Mouse (Mus musculus) lung, embryonic 14.5 days (tissue): ENCODE results near the gene Arid4a. TPM values are rescaled to one million over a fixed set of nuclear protein-coding genes. Genes with fewer than 3 reads are reported as not detected.

Source experiments
- ATAC-seq: fragments of 200-750 bp; cut with Nextera tagmentation; 2 replicates; pipeline ENCODE4 v1.8.0; 2017; ENCODE audit warnings: mild to moderate bottlenecking, moderate TSS enrichment, moderate library complexity; ENCODE audit not compliant: insufficient read depth
- DNase-seq: peaks from one replicate; pipeline ENCODE4 v3.0.0-alpha.2; 2015
- H3K27ac ChIP-seq: fragments of 300-500 bp; sonication (generic); 2 replicates; pipeline ENCODE4 v1.5.1; 2014; ENCODE audit warnings: low read depth, mild to moderate bottlenecking, moderate library complexity
- H3K27me3 ChIP-seq: fragments of 300-500 bp; sonication (generic); 2 replicates; pipeline ENCODE4 v1.6.1; 2014; ENCODE audit warnings: low read length, control low read depth; ENCODE audit not compliant: insufficient read depth
- H3K36me3 ChIP-seq: fragments of 300-500 bp; sonication (generic); 2 replicates; pipeline ENCODE4 v1.6.1; 2014; ENCODE audit warnings: control low read depth; ENCODE audit not compliant: insufficient read depth
- H3K4me1 ChIP-seq: fragments of 300-500 bp; sonication (generic); 2 replicates; pipeline ENCODE4 v1.6.1; 2014; ENCODE audit warnings: antibody characterized with exemption, control low read depth; ENCODE audit not compliant: insufficient read depth
- H3K4me2 ChIP-seq: fragments of 300-500 bp; sonication (generic); 2 replicates; pipeline ENCODE4 v1.6.1; 2014; ENCODE audit warnings: mild to moderate bottlenecking
- H3K4me3 ChIP-seq: fragments of 300-500 bp; sonication (generic); 2 replicates; pipeline ENCODE4 v1.5.1; 2014; ENCODE audit warnings: low read depth, low read length
- H3K9ac ChIP-seq: fragments of 300-500 bp; sonication (generic); 2 replicates; pipeline ENCODE4 v1.6.1; 2014
- H3K9me3 ChIP-seq: fragments of 300-500 bp; sonication (generic); 2 replicates; pipeline ENCODE4 v1.6.1; 2016; ENCODE audit warnings: low read depth, low read length, control low read depth
- CTCF ChIP-seq: IDR thresholded peaks from 2 replicates; pipeline ENCODE4 v1.5.1; 2016; ENCODE audit warnings: antibody characterized with exemption, low read depth
- WGBS: fragments of 180-500 bp; shearing (Covaris S2); extraction: QIAGEN DNeasy Blood & Tissue Kit; methylation state at CpG from one replicate; pipeline ENCODE4 v1.1.7; 2014; 5-methylcytosine and 5-hydroxymethylcytosine counted together
- polyA plus RNA-seq: library from polyadenylated mRNA; unstranded; fragments of >200 nt; fragmentation: Nextera tagmentation; extraction: Ambion mirVana; gene quantifications from 2 replicates; pipeline ENCODE4 v1.2.1, GENCODE M21; 2014

Arid4a gene
- polyA plus RNA-seq, 1 experiment from 2014 or later: 35.9 TPM

DNA sequence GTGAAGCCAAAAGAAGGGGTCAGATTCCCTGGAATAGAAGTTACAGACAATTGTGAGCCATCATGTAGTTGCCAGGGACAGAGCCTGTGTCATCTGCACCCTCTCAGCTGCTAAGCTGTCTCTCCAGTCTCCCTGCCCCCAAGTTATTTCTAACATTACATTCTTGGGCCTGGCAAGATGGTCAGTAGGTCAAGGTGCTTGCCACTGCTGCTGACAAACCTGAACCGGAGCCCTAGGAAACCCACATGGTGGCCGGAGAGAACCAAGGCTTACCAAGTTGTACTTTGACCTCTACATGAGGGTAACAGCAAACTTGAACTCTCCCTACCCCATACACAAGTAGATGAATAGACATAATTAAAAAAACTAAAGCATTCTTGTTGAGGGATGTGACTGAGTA lies 28.7 kb downstream of the Arid4a start:
- H3K9me3 ChIP-seq: no peaks in the 10 kb centered on the region
- DNase-seq: no peak
- no peak overlapping the region for H3K27ac ChIP-seq
- H3K4me2 ChIP-seq: no peak overlapping the region
- WGBS: 82% methylated on average over 2 of the region's 2 CpGs
- no peak overlapping the region for H3K9ac ChIP-seq
- no peak for TF ChIP-seq CTCF
- H3K4me3 ChIP-seq: no peak overlapping the region
- peaks cover 58% of the 10 kb centered on the region for H3K36me3 ChIP-seq
- H3K4me1 ChIP-seq: peaks cover 4% of the 10 kb centered on the region; the same call in 1 of the 2 replicates
- no peaks in the 10 kb centered on the region for H3K27me3 ChIP-seq
- ATAC-seq: no peak

DNA sequence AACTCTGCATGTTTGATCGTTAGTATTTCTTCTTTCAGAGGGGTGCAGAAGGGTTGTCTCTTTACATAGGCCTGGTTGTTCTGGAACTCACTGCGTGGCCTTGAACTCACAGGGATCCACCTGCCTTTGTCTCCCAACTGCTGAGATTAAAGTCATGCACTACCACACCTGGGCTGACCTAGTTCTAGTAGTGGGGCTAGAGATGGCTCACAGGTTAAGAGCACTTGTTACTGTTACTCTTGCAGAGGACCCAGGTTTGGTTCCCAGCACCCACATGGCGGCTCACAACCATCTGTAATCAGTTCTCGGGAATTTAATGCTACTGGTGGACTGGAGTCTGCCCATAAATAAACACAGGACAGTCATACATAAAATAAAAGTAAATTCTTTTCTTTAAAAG lies 30.7 kb downstream of the Arid4a start:
- no peak overlapping the region for H3K4me3 ChIP-seq
- DNase-seq (no peak), ATAC-seq (no peak)
- H3K9ac ChIP-seq: no peak overlapping the region
- 96% methylated on average over 4 of the region's 4 CpGs for WGBS
- no peak overlapping the region for H3K27ac ChIP-seq
- no peaks in the 10 kb centered on the region for H3K27me3 ChIP-seq
- peaks cover 4% of the 10 kb centered on the region; the same call in 1 of the 2 replicates for H3K4me1 ChIP-seq
- H3K36me3 ChIP-seq: peaks cover 39% of the 10 kb centered on the region
- no peak overlapping the region for H3K4me2 ChIP-seq
- H3K9me3 ChIP-seq: no peaks in the 10 kb centered on the region
- no peak for TF ChIP-seq CTCF

DNA sequence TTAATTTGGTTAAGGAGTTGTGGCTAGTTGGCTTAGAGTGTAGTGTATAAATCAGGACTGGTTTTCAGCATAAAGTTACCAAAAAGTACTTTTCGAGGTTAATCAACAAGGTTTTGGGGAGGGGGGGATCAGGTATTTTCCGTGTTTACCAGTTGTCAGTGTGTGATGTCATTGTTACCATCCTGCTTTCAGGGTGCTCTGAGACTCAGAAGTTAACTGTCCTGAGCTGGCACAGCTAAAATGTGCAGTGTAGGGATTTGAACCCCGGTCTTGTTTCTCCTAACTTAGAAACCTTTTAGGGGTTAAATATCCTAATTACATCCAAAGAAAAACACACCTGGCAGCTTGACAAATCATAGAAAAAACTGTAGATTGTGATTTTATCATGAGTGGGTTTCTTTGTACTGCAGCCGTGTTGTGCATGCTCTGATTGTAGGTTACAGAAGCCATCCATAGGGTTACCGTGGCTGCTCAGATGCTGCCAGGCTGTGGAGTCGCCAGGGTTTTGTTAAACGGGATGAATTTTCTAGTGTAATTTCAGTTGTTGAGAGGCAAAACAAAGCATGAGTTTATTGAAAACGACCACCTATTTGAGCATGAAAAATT lies 31.8 kb downstream of the Arid4a start:
- H3K4me2 ChIP-seq: peak overlapping the region; percentile 62
- DNase-seq (no peak), ATAC-seq (peak; percentile 52; the same call in 1 of the 2 replicates)
- no peaks in the 10 kb centered on the region for H3K27me3 ChIP-seq
- H3K4me3 ChIP-seq: peak overlapping the region; percentile 22
- WGBS: 42% methylated on average over 8 of the region's 8 CpGs
- H3K9me3 ChIP-seq: no peaks in the 10 kb centered on the region
- H3K27ac ChIP-seq: peak overlapping the region; percentile 93
- H3K4me1 ChIP-seq: peaks cover 4% of the 10 kb centered on the region; the same call in 1 of the 2 replicates
- TF ChIP-seq CTCF: no peak
- peaks cover 31% of the 10 kb centered on the region for H3K36me3 ChIP-seq
- H3K9ac ChIP-seq: peak overlapping the region; percentile 38

DNA sequence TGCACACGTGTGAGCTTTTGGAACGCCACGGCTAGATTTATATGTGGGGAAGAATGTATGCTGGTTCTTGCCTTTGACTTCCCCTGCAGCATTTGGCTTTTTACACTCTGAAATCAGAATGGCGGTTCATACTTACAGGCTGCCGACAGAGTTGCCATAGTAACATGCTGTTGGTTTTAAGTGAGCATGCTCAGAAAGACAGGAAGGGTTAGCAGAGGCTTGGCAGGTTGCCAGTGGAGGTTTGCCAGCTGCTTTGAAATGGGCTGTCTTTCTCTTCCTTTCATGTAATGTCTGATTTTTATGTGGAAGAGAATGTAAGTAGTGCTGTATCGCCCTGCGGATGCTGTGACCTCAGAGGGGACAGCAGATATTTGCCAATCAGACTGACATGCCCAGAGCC lies 32.3 kb downstream of the Arid4a start:
- no peak for TF ChIP-seq CTCF
- Histone ChIP-seq H3K27me3 (no peaks in the 10 kb centered on the region), H3K9me3 (no peaks in the 10 kb centered on the region), H3K4me1 (peaks cover 4% of the 10 kb centered on the region; the same call in 1 of the 2 replicates), H3K4me2 (peak overlapping the region; percentile 62), H3K36me3 (peaks cover 28% of the 10 kb centered on the region), H3K27ac (peak overlapping the region; percentile 93), H3K9ac (peak overlapping the region; percentile 38), H3K4me3 (peak overlapping the region; percentile 22)
- ATAC-seq: peak; percentile 91
- DNase-seq: peak; percentile 100
- WGBS: 7% methylated on average over 7 of the region's 7 CpGs

DNA sequence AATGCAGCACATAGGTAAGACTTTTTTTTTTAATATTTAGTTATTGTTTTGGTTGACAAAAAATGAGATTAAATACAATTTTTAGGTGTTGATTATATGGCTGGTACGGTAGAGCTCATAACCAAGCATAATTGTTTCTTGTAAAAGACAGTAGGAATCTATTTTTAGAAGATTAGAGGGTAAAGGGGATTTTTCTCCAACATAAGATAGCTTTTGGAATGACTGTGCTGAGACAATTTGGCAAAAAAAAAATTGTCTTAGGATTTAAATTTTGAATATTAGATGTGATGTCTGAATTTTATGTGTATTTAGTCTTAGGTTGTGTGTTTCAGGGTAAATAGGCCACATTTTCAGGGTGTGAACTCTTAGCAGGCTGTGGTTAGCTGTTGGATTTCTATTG lies 32.8 kb downstream of the Arid4a start:
- H3K27ac ChIP-seq: peak overlapping the region; percentile 70; the same call in 1 of the 2 replicates
- peak overlapping the region; percentile 22 for H3K4me3 ChIP-seq
- H3K36me3 ChIP-seq: peaks cover 23% of the 10 kb centered on the region
- DNase-seq: no peak
- peak overlapping the region; percentile 62 for H3K4me2 ChIP-seq
- TF ChIP-seq CTCF: no peak
- no peaks in the 10 kb centered on the region for H3K27me3 ChIP-seq
- no peak overlapping the region; the same call in 1 of the 2 replicates for H3K9ac ChIP-seq
- H3K4me1 ChIP-seq: peaks cover 4% of the 10 kb centered on the region; the same call in 1 of the 2 replicates
- no peaks in the 10 kb centered on the region for H3K9me3 ChIP-seq
- no peak for ATAC-seq
- WGBS: 42% methylated on average over 1 of the region's 1 CpGs

DNA sequence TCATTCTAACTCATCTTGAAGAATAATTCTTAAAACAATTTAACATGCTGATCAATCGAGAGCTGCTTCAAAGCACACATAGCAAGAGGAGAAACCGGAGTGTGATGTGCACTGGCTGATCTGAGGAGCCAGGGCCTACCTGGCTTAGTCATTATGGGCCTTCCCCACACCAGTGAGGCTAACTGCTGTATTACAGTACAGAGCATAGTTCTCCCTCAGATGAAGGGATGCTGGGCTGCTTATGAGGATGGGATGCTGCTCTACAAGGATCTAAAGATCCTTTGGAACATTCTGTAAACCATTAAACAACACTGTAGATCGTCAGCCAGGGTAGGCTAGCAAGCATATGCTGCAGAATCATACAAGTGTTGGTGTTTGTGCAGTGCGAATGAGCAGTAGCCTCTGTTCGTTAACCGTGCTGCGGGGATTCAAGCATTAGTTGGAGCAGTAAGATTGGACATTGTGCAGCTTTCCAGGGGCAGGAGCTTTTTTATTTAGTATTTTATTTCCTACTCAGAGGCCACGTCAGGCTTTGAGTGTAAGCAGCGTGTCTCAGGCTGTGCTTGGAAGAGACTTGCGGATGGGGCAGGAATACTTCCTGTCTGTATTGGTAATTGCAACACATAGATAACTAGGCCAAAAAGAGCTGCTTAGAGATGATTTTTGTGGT lies 33.9 kb downstream of the Arid4a start:
- Histone ChIP-seq H3K27ac (no peak overlapping the region), H3K9me3 (no peaks in the 10 kb centered on the region), H3K4me1 (peaks cover 4% of the 10 kb centered on the region; the same call in 1 of the 2 replicates), H3K36me3 (peaks cover 18% of the 10 kb centered on the region), H3K27me3 (no peaks in the 10 kb centered on the region), H3K4me2 (0 out of 2 replicates have a peak overlapping the region, but pooled peaks have one; percentile 1), H3K4me3 (no peak overlapping the region), H3K9ac (no peak overlapping the region)
- DNase-seq (peak; percentile 14), ATAC-seq (no peak)
- TF ChIP-seq CTCF: no peak
- WGBS: 78% methylated on average over 10 of the region's 10 CpGs

DNA sequence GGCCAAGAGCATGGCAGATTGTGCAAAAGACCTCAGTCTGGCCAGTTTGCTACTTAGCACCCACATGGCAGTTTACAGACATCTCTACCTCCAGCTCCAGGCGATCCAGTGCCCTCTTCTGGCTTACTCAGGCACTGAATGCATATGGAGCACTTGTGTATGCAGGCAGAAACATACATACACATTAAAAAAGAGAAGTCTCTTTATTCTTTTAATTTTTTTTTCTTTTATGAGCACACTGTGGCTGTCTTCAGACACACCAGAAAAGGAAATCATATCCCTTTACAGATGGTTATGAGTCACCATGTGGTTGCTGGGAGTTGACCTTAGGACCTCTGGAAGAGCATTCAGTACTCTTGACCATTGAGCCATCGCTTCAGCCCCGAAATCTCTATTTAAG lies 35.3 kb downstream of the Arid4a start:
- no peaks in the 10 kb centered on the region for H3K9me3 ChIP-seq
- DNase-seq (peak; percentile 44), ATAC-seq (no peak)
- no peak overlapping the region for H3K4me2 ChIP-seq
- H3K4me3 ChIP-seq: no peak overlapping the region
- no peak overlapping the region for H3K27ac ChIP-seq
- peaks cover 12% of the 10 kb centered on the region for H3K36me3 ChIP-seq
- H3K4me1 ChIP-seq: peaks cover 4% of the 10 kb centered on the region; the same call in 1 of the 2 replicates
- no peaks in the 10 kb centered on the region for H3K27me3 ChIP-seq
- WGBS: 69% methylated on average over 3 of the region's 3 CpGs
- TF ChIP-seq CTCF: peak; percentile 36; the same call in 1 of the 2 replicates
- no peak overlapping the region for H3K9ac ChIP-seq
